Mouse (Mus musculus): Measurements from ENCODE around the gene Prss40. TPM values are rescaled to one million over a fixed set of nuclear protein-coding genes. Genes with fewer than 3 reads are reported as not detected.

Prss40 gene
- not detected for total RNA-seq (2021)
- long read RNA-seq, experiment 1 = 0 reads
- long read RNA-seq, experiment 2 = 0 reads

- no peak for DNase-seq (ENCODE audit: low spot score in 2 of 2)
Observed at GRCm38 (mm10) chr1:34560843-34561242, at the start of gene Prss40. Prss40 (minus strand) TSS chr1:34560943.

- DNase-seq (ENCODE audit: low spot score in 2 of 2) = peak; percentile 53 to 66
Observed at GRCm38 (mm10) chr1:34602363-34602762, 41.6 kb upstream of the Prss40 start.

- no peak for DNase-seq (ENCODE audit: low spot score in 2 of 2)
Observed at GRCm38 (mm10) chr1:34601323-34602047, 40.7 kb upstream of the Prss40 start.

DNA sequence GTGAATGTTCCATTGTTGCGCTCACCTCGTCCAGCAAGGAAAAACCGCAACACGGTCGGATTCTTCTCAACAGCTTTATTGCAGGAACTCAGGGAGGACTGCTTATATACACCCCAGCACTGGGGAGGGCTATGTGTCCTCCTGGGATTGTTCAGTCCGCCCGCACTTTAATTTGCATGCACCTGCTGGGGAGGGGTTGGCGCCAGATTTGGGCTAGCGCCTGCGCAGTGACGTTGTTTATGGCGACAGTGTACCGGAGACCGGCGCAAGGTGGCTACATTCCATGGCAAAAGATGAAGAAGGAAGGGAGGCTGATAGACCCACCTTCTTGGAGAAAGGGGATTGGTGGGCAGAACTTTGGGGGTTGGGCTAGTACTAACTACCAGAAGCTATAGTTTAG lies 39.3 kb upstream of the Prss40 start:
- DNase-seq (ENCODE audit: low spot score in 2 of 2) = no peak

GRCm38 (mm10) chr1:34587298-34588096 lies 26.8 kb upstream of the Prss40 start:
- DNase-seq (ENCODE audit: low spot score in 2 of 2) = no peak

DNA sequence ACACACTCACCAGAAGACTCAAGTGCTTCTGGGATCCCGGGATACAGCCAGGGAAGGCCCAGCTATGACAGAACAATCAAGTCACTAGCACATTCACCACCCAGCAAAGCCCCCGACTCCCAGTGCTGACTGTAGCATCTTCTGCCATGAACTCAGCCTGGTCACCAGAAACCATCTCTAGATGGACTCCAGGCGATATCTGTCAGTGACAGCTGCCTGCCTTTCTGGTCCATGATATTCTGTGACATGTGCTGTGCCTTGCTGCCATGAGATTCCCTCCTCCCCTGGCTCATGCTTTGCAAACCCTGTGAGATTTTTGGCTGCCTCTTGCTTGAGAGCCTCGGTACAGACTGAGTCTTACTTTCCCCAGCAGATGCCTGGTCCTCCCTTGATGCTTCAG lies 24.0 kb upstream of the Prss40 start:
- DNase-seq (ENCODE audit: low spot score in 2 of 2) = peak; percentile 47 to 55

DNA sequence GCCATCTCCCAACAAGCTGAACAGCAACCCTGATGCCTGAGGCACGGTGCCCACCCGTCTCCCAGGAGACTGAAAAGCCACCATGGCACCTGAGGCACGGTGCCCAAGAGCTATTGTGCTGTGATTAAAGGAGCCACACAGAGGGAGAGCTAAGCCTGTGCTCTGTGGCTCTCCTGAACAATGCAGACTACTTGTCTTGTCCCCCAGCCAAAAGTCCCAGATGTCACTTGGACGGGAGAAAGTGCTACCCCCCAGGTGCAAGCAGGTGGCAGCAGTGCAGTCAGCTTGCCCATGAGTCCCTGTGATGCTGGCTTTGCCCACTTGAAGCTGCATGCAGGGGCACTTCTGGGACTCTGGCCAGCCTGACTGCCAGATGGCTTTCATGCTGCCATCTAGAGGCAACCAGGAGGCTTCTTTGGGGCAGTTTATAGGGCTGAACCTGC lies 23.1 kb upstream of the Prss40 start:
- DNase-seq (ENCODE audit: low spot score in 2 of 2) = peak; percentile 85 to 94

- no peak for DNase-seq (ENCODE audit: low spot score in 2 of 2)
Observed at GRCm38 (mm10) chr1:34582218-34582617, 21.5 kb upstream of the Prss40 start.

DNA sequence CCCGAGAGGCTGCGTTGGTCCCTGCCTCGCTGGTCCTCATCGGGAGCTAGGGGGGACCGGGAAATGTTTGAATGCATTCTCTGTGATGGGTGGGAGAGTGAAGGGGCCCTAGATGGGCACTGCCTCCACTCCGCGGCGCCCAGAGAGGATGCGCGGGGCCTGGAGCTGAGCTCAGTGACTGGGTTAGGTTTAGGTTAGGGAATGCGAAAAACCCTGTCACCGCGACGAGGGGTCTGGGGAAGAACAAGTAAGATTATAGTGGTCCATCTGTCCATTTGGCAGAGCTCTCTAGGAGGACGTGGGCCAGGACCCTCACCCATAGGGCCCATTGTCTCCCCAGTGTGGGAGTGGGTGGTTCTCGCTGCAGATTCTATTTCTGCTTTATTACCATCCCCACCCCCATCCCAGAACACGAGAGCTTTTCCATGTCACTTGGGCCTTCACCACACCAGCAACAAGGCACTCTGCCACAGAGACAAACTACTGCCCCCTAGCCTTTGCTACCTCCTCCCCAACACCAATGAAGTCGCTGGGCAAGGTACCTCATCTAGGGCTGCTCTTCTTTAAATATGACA lies 19.1 kb upstream of the Prss40 start:
- peak in 1 of 2 experiments; percentile 55 for DNase-seq (ENCODE audit: low spot score in 2 of 2)

DNA sequence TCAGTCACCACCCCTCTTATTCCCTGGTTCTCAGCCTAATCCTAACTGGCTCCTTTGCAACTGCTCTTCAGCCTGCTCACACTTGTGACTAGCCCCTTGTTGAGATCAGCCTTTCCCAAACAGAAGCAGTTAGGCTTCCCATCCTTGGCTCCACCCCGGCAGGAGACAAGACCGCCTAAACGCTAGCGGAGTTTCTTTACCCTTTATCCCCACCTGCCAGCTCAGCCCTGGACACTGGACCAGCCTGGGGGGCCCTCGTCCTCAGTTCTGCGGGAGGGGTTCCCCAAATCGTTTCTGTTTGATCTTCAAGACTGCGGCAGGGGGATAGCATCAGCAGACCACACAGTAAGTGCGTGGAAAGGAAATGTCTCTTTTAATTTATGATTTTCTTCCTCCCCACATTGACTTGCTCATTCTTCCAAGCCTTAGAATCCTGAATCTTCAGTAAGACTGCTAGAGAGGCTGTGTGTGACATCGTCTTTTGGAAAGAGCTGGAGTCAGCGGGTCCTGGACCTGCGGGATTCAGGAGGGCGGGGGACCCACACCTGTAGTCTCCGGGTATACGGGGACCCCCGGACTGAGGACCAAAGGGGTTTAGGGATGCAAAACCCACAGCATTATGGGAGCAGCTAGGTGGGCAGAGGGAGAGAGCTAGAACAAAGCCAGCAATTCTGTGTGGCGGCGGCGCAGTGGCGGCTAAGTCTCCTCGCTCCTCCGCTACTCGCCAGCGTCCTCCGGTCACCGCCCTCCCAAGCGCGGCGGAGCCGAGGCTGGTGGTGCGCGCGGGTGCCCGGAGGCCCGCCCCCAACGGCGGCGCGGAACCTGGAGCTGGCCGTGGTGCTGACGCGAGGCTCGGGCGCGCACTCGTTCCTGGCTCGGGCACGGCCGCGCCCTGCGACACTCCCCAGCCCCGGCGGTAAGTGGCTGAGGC lies 18.4 kb upstream of the Prss40 start, which contains the start of gene Amer3:
Amer3 (plus strand) TSS at position 807 of the 931 bp plus-strand sequence.
- DNase-seq (ENCODE audit: low spot score in 2 of 2) = peak; percentile 79 to 80

DNA sequence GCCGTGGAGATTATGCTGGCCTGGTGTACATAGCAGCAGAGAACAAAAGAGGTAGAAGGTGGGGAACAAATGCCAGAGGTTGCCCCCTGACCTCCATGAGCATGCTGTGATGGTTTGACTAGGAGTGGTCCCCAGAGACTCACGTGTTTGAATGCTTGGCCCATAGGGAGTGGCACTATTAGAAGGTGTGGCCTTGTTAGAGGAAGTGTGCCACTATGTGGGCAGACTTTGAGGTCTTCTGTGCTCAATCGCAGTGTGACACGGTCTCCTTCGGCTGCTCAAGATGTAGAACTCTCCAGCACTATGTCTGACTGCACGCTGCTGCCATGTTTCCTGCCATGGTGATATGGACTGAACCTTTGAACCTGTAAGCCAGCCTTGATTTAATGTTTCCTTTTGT lies 12.5 kb upstream of the Prss40 start:
- no peak for DNase-seq (ENCODE audit: low spot score in 2 of 2)

DNA sequence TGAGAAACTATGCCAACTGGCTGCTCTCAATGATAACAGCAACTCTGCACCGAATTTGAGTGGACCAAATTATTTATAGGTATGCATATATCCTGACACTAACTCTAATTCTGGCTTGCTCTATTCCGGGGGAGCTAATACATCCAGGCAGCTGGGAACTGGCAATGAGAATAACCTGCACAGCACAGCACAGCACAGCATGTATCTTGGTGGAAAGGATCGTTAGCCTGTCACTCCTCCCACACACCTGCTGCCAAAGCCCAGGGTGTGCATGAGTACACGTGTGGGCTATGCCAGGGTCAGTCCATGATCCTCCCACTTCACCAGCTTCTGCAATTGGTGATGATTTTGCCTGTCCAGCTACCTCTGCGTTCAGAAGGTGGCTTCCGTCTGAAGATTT lies 10.7 kb upstream of the Prss40 start:
- DNase-seq (ENCODE audit: low spot score in 2 of 2) = peak; percentile 36 to 64

DNA sequence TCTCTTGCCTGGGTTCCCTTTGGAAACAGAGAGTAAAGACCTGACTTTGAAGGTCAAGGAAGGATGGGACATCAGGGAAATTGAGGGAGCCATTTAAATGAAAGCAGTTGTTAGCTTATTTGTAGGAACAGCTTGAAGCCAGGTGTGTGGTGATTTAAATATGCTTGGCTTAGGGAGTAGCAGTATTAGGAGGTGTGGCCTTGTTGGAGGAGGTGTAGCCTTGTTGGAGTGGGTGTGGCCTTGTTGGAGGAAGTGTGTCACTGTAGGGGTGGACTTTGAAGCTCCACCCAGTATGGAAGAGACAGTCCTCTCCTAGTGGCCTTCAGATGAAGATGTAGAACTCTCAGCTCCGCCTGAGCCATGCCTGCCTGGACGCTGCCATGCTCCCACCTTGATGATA lies 9.1 kb upstream of the Prss40 start:
- DNase-seq (ENCODE audit: low spot score in 2 of 2) = no peak

DNA sequence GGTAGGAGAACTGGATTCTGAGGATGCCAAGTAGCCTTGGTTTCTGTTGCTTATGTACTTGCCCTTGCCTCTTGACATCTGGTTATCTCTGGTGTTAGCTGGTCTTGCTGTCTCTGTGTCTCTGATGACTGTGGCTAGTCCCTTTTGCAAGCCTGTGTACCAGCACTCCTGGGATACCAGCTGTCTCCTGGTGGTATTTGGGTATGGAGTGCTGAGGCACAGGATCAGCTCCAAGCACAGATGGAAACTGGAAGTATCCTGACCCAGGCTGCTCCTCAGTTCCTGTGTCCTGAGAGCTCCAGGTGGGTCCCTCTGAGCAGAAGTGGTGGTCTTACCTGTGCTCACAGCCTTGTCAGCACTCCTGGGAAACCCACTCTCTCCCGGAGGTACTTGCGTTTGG lies 7.4 kb upstream of the Prss40 start:
- no peak for DNase-seq (ENCODE audit: low spot score in 2 of 2)

DNA sequence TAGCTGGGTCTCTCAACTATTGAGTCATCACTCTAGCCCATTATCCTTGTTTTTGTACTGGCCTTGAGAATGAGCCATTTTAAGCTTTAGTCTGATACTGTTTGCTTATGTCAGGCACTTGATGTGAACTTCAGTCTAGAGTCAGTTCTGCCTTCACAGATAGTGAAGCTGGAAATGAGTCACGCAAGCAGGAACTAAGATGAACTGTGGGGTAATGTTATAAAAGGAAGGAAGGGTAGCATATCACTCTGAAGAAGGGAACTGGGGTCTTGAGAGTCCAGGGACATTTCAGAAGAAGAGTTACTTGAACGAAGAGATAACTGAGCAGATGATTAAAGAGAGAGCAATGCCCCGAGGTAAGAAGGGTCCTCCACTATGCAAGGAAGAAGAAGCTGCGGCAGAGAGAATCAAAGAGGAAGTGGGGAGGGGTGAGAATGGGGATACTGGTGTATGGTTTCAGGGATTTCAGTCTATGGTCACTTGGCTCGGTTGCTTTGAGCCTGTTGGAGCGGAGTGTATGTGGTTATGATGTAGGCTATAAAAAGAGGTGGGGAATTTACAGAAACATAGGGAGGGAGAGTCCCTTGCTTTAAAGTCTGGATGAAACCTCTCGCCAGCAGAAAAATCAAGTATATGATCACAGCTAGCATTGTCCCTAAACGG lies 3.8 kb upstream of the Prss40 start:
- no peak for DNase-seq (ENCODE audit: low spot score in 2 of 2)

- no peak for DNase-seq (ENCODE audit: low spot score in 2 of 2)
Observed at GRCm38 (mm10) chr1:34554275-34554674, 6.5 kb downstream of the Prss40 start.

DNA sequence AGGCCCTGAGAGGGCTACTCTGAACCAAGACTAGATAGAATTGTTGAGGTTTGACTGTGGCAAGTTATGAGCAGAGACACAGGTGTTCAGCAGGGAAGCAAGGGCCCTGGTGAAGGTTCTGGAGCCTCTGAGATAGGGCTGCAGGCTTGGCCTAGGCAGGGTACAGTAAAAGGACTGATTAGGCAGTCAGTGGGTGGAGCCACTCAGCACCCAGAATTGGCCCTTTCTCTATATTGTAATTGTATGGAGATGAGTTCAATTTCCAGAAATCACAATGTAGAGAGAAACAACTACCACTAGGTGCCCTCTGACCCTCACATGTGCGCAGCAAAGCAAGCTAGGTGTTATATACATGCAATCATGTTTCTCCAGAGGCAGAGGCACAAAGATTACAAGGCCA lies 7.1 kb downstream of the Prss40 start:
- no peak for DNase-seq (ENCODE audit: low spot score in 2 of 2)

DNA sequence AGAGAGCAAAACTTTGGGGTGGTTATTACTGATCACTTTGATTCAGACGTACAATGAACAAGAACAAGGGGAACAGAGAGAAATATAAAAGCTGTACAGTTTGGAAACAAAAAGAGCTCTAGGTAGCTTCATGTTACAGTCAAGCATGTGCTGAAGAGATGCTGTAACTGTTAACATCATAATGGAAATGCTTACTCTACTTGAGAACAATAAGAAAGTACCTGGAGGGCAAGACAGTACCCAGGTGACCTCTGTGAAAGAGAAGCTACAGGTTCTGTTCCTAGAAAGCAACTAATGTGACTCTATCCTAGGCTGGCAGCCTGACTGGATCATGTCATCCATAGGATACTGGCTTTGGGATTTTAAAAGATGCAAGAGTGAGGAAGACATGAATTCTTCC lies 13.7 kb downstream of the Prss40 start:
- DNase-seq (ENCODE audit: low spot score in 2 of 2) = no peak

DNA sequence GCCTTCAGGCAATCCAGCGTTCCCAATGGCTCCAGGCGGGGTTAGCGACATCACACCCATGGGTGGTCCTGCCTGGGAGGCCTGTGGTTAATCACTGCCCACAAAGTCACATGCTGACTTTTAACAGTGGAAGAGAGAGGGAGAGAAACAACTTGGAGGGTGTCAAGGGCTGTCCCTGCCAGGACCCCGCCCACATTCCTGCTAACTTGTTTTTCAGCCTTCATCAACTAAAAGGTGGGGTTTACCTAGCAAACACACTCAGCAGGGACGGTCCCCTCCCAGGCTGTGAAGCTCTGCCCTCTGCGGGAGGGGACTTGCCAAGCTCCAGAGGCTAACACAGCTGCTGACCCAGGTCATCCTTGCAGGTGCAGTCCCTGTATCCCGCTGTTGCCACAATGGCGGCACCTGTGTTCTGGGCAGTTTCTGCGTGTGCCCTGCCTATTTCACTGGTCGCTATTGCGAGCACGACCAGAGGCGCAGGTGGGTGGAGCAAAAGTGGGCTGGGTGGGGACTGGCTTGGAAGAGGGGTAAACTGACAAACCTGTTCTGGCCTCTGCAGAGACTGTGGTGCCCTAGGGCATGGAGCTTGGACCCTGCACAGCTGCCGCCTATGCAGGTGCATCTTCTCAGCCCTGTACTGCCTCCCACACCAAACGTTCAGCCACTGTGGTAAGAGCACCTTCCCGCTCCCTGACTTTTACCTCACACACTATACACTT lies 23.8 kb downstream of the Prss40 start:
- DNase-seq (ENCODE audit: low spot score in 2 of 2) = no peak

All from layer of hippocampus, postnatal 14 days (tissue).